Mouse (Mus musculus): Measurements from ENCODE around the gene Cdpf1. TPM values are rescaled to one million over a fixed set of nuclear protein-coding genes. Genes with fewer than 3 reads are reported as not detected.
"Not testable (repeated sequence)": the region's sequence is repeated elsewhere in the genome, so short reads cannot be mapped to it uniquely, and the experiment has no call there.

Gene Cdpf1
- polyA plus RNA-seq, 1 experiment from 2014 or later = 19.8 TPM

- Histone ChIP-seq H3K4me1 (peaks cover 9% of the 10 kb centered on the region), H3K4me2 (replicated peaks) (no peak overlapping the region), H3K36me3 (no peaks in the 10 kb centered on the region), H3K27ac (replicated peaks) (no peak overlapping the region), H3K27me3 (no peaks in the 10 kb centered on the region), H3K4me3 (no peak overlapping the region), H3K9me3 (no peaks in the 10 kb centered on the region), H3K9ac (replicated peaks) (no peak overlapping the region)
- WGBS = 86% methylated on average over 4 of the region's 4 CpGs
- no peak for ATAC-seq (ENCODE audit: low FRiP score, low read depth)
These were observed 4.6 kb downstream of the Cdpf1 start for GRCm38 (mm10) chr15:85806886-85807285.

GRCm38 (mm10) chr15:85802931-85803330 is 8.6 kb downstream of the Cdpf1 start:
- H3K9me3 ChIP-seq = no peaks in the 10 kb centered on the region
- H3K27ac ChIP-seq (replicated peaks) = no peak overlapping the region
- no peak overlapping the region for H3K4me3 ChIP-seq
- H3K36me3 ChIP-seq = no peaks in the 10 kb centered on the region
- 0 out of 2 replicates have a peak, but pooled peaks cover 3% of the 10 kb centered on the region for H3K4me1 ChIP-seq
- H3K27me3 ChIP-seq = no peaks in the 10 kb centered on the region
- no peak overlapping the region for H3K9ac ChIP-seq (replicated peaks)
- no peak for ATAC-seq (ENCODE audit: low FRiP score, low read depth)
- no peak overlapping the region for H3K4me2 ChIP-seq (replicated peaks)
- 89% methylated on average over 2 of the region's 2 CpGs for WGBS

DNA sequence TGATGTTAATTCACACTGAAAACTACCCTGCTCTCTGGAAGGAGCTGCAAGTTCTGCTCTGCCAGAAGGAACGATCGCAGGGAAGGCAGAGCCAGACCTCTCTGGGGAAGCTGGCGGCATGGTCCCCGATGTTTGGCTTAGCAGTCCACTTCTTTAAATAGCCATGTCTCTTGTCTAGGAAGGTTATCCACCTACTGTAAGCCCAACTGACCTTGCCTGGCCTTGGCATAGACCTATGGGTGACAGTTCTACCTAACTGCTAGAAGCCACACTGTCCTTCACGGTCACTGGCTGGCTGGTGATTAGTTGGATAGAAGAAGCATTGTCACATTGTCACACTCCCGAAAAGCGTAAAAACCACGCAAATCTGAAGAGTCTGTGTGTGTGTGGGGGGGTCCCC is 12.8 kb downstream of the Cdpf1 start:
- no peaks in the 10 kb centered on the region for H3K9me3 ChIP-seq
- H3K27me3 ChIP-seq = no peaks in the 10 kb centered on the region
- 0 out of 2 replicates have a peak, but pooled peaks cover 3% of the 10 kb centered on the region for H3K4me1 ChIP-seq
- H3K36me3 ChIP-seq = no peaks in the 10 kb centered on the region
- H3K9ac ChIP-seq (replicated peaks) = no peak overlapping the region
- WGBS = 92% methylated on average over 8 of the region's 8 CpGs
- no peak overlapping the region for H3K4me2 ChIP-seq (replicated peaks)
- ATAC-seq (ENCODE audit: low FRiP score, low read depth) = no peak
- no peak overlapping the region for H3K27ac ChIP-seq (replicated peaks)
- H3K4me3 ChIP-seq = no peak overlapping the region

- Histone ChIP-seq H3K4me1 (no peaks in the 10 kb centered on the region), H3K27me3 (peaks cover 3% of the 10 kb centered on the region; the same call in 1 of the 2 replicates), H3K9me3 (no peaks in the 10 kb centered on the region), H3K4me2 (replicated peaks) (no peak overlapping the region), H3K9ac (replicated peaks) (no peak overlapping the region), H3K36me3 (no peaks in the 10 kb centered on the region), H3K4me3 (no peak overlapping the region), H3K27ac (replicated peaks) (no peak overlapping the region)
- ATAC-seq (ENCODE audit: low FRiP score, low read depth) = no peak
- 82% methylated on average over 6 of the region's 6 CpGs for WGBS
These were observed 16.0 kb downstream of the Cdpf1 start for GRCm38 (mm10) chr15:85795516-85795915.

- 93% methylated on average over 1 of the region's 1 CpGs for WGBS
- no peak for ATAC-seq (ENCODE audit: low FRiP score, low read depth)
These were observed 18.7 kb downstream of the Cdpf1 start for GRCm38 (mm10) chr15:85792819-85793218.

DNA sequence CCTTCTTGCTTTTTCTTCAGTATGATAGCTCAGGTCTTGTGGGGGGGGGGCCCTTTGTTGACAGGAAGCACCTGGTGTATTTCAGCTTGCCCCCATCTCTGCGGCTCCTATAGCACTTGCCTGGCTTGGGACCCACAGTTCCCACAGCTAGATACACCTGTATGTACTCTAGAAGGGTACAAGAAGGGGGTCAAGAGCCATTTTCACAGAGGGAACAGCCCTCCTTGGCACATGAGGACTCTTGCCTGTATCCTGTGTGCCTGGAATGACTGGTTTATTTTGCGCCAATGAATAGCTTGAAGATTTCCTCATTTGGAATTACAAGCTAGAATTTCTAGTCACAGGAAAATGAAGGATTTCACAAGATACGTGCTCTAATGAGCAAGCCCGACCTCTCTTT is 20.0 kb downstream of the Cdpf1 start:
- no peak overlapping the region for H3K4me2 ChIP-seq (replicated peaks)
- 85% methylated on average over 4 of the region's 4 CpGs for WGBS

More at GRCm38 (mm10) chr15:85792819-85793218, 18.7 kb downstream of the Cdpf1 start:
- peaks cover 3% of the 10 kb centered on the region; the same call in 1 of the 2 replicates for H3K27me3 ChIP-seq
- no peaks in the 10 kb centered on the region for H3K9me3 ChIP-seq
- no peak overlapping the region for H3K4me2 ChIP-seq (replicated peaks)
- H3K36me3 ChIP-seq = no peaks in the 10 kb centered on the region
- H3K4me1 ChIP-seq = no peaks in the 10 kb centered on the region
- H3K9ac ChIP-seq (replicated peaks) = no peak overlapping the region
- no peak overlapping the region for H3K27ac ChIP-seq (replicated peaks)
- no peak overlapping the region for H3K4me3 ChIP-seq

GRCm38 (mm10) chr15:85788633-85789032 is 22.9 kb downstream of the Cdpf1 start:
- no peaks in the 10 kb centered on the region for H3K36me3 ChIP-seq
- H3K4me1 ChIP-seq = no peaks in the 10 kb centered on the region
- no peak overlapping the region for H3K4me3 ChIP-seq
- no peak overlapping the region for H3K9ac ChIP-seq (replicated peaks)
- peaks cover 3% of the 10 kb centered on the region; the same call in 1 of the 2 replicates for H3K27me3 ChIP-seq
- H3K4me2 ChIP-seq (replicated peaks) = no peak overlapping the region
- H3K9me3 ChIP-seq = no peaks in the 10 kb centered on the region
- no peak for ATAC-seq (ENCODE audit: low FRiP score, low read depth)
- 76% methylated on average over 16 of the region's 16 CpGs for WGBS
- no peak overlapping the region for H3K27ac ChIP-seq (replicated peaks)

More for the DNA sequence above, 20.0 kb downstream of the Cdpf1 start:
- Histone ChIP-seq H3K9ac (replicated peaks) (no peak overlapping the region), H3K9me3 (no peaks in the 10 kb centered on the region), H3K4me1 (no peaks in the 10 kb centered on the region), H3K27ac (replicated peaks) (no peak overlapping the region), H3K36me3 (no peaks in the 10 kb centered on the region), H3K27me3 (peaks cover 3% of the 10 kb centered on the region; the same call in 1 of the 2 replicates), H3K4me3 (no peak overlapping the region)
- ATAC-seq (ENCODE audit: low FRiP score, low read depth) = no peak

- WGBS = 90% methylated on average over 4 of the region's 4 CpGs
- no peak for ATAC-seq (ENCODE audit: low FRiP score, low read depth)
These were observed 23.4 kb downstream of the Cdpf1 start for GRCm38 (mm10) chr15:85788051-85788450.

DNA sequence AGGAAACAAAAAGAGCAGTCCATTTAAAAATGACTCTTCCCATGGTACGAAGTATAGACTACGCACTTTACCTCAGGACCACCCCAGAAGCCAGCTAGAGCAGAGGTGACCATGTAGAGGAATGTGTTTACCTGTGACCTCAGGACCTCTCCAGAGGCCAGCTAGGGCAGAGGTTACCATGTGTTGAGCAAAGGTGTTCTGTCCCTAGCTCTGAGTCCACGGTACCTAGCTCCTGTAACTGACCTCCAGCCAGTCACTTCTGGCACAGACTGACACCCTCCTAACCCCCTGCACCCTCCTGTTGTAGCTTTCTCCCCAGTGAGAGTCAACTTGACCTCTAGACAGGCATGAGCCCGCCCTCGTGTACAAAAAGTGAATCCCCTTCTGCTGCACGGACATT is 24.0 kb downstream of the Cdpf1 start:
- Histone ChIP-seq H3K27ac (replicated peaks) (no peak overlapping the region), H3K27me3 (peaks cover 3% of the 10 kb centered on the region; the same call in 1 of the 2 replicates), H3K4me2 (replicated peaks) (no peak overlapping the region), H3K36me3 (no peaks in the 10 kb centered on the region), H3K9me3 (no peaks in the 10 kb centered on the region), H3K4me3 (no peak overlapping the region), H3K9ac (replicated peaks) (no peak overlapping the region), H3K4me1 (no peaks in the 10 kb centered on the region)
- no peak for ATAC-seq (ENCODE audit: low FRiP score, low read depth)
- 92% methylated on average over 6 of the region's 6 CpGs for WGBS

More at GRCm38 (mm10) chr15:85788051-85788450, 23.4 kb downstream of the Cdpf1 start:
- no peaks in the 10 kb centered on the region for H3K36me3 ChIP-seq
- H3K9ac ChIP-seq (replicated peaks) = no peak overlapping the region
- H3K4me3 ChIP-seq = no peak overlapping the region
- no peaks in the 10 kb centered on the region for H3K9me3 ChIP-seq
- H3K4me1 ChIP-seq = no peaks in the 10 kb centered on the region
- H3K27me3 ChIP-seq = peaks cover 3% of the 10 kb centered on the region; the same call in 1 of the 2 replicates
- no peak overlapping the region for H3K27ac ChIP-seq (replicated peaks)
- H3K4me2 ChIP-seq (replicated peaks) = no peak overlapping the region

DNA sequence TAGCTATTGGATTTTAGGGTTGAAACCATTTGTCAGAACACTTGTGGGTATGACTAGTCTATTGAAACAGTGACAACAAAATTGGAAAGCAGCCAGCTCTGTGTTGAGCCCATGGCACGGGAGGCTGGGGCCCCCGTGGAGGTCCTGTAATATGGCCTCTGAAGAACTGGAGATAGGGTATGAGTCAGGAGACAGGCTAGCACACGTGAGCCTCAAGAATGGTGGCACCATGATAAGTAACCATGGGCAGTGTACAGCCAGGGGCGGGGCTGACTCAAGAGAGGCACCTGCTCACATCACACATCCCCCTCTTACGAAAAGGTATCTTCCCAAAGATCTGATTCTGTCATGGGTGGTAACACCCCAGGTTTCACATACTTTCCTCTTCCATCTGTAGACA is 24.8 kb downstream of the Cdpf1 start:
- no peak overlapping the region for H3K27ac ChIP-seq (replicated peaks)
- H3K27me3 ChIP-seq = peaks cover 3% of the 10 kb centered on the region; the same call in 1 of the 2 replicates
- H3K9me3 ChIP-seq = no peaks in the 10 kb centered on the region
- WGBS = 80% methylated on average over 5 of the region's 5 CpGs
- no peaks in the 10 kb centered on the region for H3K4me1 ChIP-seq
- no peaks in the 10 kb centered on the region for H3K36me3 ChIP-seq
- no peak for ATAC-seq (ENCODE audit: low FRiP score, low read depth)
- H3K4me2 ChIP-seq (replicated peaks) = no peak overlapping the region
- no peak overlapping the region for H3K4me3 ChIP-seq
- no peak overlapping the region for H3K9ac ChIP-seq (replicated peaks)

DNA sequence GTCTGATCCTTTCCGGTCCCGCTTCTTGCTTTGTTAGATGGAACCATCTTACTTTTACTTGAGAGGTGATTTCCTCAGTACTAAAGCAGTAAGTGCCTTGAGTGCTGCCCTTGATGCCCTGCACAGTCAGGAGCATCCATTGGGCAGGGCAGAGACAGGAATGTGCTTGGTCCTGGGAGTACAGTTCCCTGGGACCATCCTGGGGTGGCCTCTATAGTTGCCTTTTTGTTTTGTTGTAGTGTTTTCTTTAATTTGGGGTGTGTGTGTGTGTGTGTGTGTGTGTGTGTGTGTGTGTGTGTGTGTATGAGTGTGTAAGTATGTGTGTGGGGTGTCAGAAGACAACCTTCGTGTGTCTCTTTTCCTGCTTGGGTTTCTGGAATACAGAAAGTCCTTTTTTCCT is 27.2 kb downstream of the Cdpf1 start:
- no peaks in the 10 kb centered on the region for H3K27me3 ChIP-seq
- 81% methylated on average over 3 of the region's 3 CpGs for WGBS
- no peak overlapping the region for H3K27ac ChIP-seq (replicated peaks)
- H3K9me3 ChIP-seq = no peaks in the 10 kb centered on the region
- H3K36me3 ChIP-seq = no peaks in the 10 kb centered on the region
- no peak overlapping the region for H3K4me3 ChIP-seq
- H3K4me2 ChIP-seq (replicated peaks) = no peak overlapping the region
- H3K4me1 ChIP-seq = no peaks in the 10 kb centered on the region
- no peak overlapping the region for H3K9ac ChIP-seq (replicated peaks)
- ATAC-seq (ENCODE audit: low FRiP score, low read depth) = no peak

GRCm38 (mm10) chr15:85783146-85783545 is 28.4 kb downstream of the Cdpf1 start:
- 91% methylated on average over 4 of the region's 4 CpGs for WGBS
- H3K4me1 ChIP-seq = no peaks in the 10 kb centered on the region
- H3K4me3 ChIP-seq = no peak overlapping the region
- ATAC-seq (ENCODE audit: low FRiP score, low read depth) = no peak
- no peak overlapping the region for H3K27ac ChIP-seq (replicated peaks)
- H3K4me2 ChIP-seq (replicated peaks) = no peak overlapping the region
- H3K9me3 ChIP-seq = no peaks in the 10 kb centered on the region
- H3K27me3 ChIP-seq = no peaks in the 10 kb centered on the region
- H3K9ac ChIP-seq (replicated peaks) = no peak overlapping the region
- no peaks in the 10 kb centered on the region for H3K36me3 ChIP-seq

- H3K4me2 ChIP-seq (replicated peaks); H3K27ac ChIP-seq (replicated peaks); H3K4me3 ChIP-seq; H3K27me3 ChIP-seq; H3K9me3 ChIP-seq; H3K4me1 ChIP-seq; H3K36me3 ChIP-seq; H3K9ac ChIP-seq (replicated peaks); ATAC-seq (ENCODE audit: low FRiP score, low read depth): not testable (repeated sequence)
- WGBS = 93% methylated on average over 6 of the region's 6 CpGs
These were observed 32.6 kb downstream of the Cdpf1 start for GRCm38 (mm10) chr15:85778891-85779290.
